8 mouse cellular contexts compared by ENCODE assay signal in the genomic region with DNA sequence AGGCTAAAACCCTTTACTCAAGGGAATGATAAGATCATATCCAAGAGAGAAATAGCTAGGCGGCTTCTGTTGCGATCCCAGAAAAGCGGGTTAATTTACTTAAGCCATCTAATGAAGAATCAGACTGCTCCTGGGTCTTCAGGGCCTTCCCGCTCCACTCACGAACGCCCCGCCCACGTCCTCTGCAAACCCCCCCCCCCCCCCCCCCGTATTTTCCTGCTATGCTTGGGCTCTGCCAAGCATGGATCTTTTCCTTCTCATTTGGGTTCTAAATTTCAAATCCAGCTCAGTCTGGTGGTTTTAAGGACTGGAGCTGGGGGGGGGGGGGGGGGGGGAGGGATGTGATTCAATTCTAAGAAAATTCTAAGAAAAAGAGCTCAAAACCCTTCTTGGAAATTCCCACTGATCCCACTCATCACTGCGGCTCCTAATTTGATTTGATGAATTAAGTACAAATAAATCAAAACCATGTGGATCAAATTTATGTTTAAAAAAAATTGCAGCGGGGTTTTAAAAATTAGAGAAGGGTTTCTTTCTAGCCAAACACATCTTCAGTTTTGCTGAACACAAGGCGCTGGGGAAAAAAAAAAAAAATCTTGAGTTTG.
DNase-seq lines count a peak whose midpoint lies in the region; ATAC-seq lines count a peak whose summit lies in the region.

No protein-coding gene starts in this region.

- WGBS in forebrain, embryonic 14.5 days = 48% methylated on average over 8 of the region's 12 CpGs
- WGBS in limb, embryonic 12.5 days = 12% methylated on average over 11 of the region's 12 CpGs

- no peaks in the 10 kb centered on the region for H3K27me3 ChIP-seq in forebrain, embryonic 14.5 days (replicated peaks; ENCODE audit: control insufficient read depth, insufficient read depth, low read length)
- H3K27me3 ChIP-seq in limb, embryonic 12.5 days = no peaks in the 10 kb centered on the region

- H3K36me3 ChIP-seq in forebrain, embryonic 14.5 days (ENCODE audit: control insufficient read depth, insufficient read depth, low read length) = no peaks in the 10 kb centered on the region
- no peaks in the 10 kb centered on the region for H3K36me3 ChIP-seq in limb, embryonic 12.5 days

- peak overlapping the region; percentile 36; the same call in 1 of the 2 replicates for H3K9ac ChIP-seq in forebrain, embryonic 14.5 days (ENCODE audit: low read length)
- H3K9ac ChIP-seq in limb, embryonic 12.5 days (replicated peaks) = peak overlapping the region; percentile 56; the same call in 1 of the 2 replicates

- peak; percentile 34 for DNase-seq in kidney, postnatal 10 days
- no peak for DNase-seq in kidney, adult 18-20 months
- peak; percentile 48 for DNase-seq in adipocyte (ENCODE audit: low spot score)
- DNase-seq in forebrain, embryonic 14.5 days (ENCODE audit: low spot score) = no peak
- DNase-seq in right cerebral cortex, adult 2 months (ENCODE audit: low spot score in 2 of 2) = no peak

- no peak overlapping the region for H3K4me3 ChIP-seq in forebrain, embryonic 14.5 days (ENCODE audit: low read depth, low read length)
- peak overlapping the region; percentile 13 for H3K4me3 ChIP-seq in limb, embryonic 12.5 days (replicated peaks)

- H3K4me1 ChIP-seq in forebrain, embryonic 14.5 days (ENCODE audit: control insufficient read depth, insufficient read depth, low read length) = peaks cover 15% of the 10 kb centered on the region; the same call in 1 of the 2 replicates
- peaks cover 63% of the 10 kb centered on the region for H3K4me1 ChIP-seq in limb, embryonic 12.5 days (replicated peaks)

- peak overlapping the region; percentile 70 for H3K27ac ChIP-seq in forebrain, embryonic 14.5 days (ENCODE audit: low read depth, low read length)
- H3K27ac ChIP-seq in limb, embryonic 12.5 days = peak overlapping the region; percentile 100

- ATAC-seq in forebrain, embryonic 14.5 days = peak; percentile 25; the same call in 1 of the 2 replicates
- ATAC-seq in limb, embryonic 12.5 days (ENCODE audit: insufficient number of reproducible peaks, insufficient read depth, low FRiP score, low TSS enrichment, low read depth) = no peak
- no peak for ATAC-seq in frontal cortex, adult (ENCODE audit: low TSS enrichment)
- ATAC-seq in inflammation-experienced regulatory T-cells, adult 6 months = no peak

- H3K4me2 ChIP-seq in forebrain, embryonic 14.5 days (ENCODE audit: low read length) = 0 out of 2 replicates have a peak overlapping the region, but pooled peaks have one; percentile 20
- H3K4me2 ChIP-seq in limb, embryonic 12.5 days = peak overlapping the region; percentile 51

- no peaks in the 10 kb centered on the region for H3K9me3 ChIP-seq in forebrain, embryonic 14.5 days (replicated peaks; ENCODE audit: control insufficient read depth, low read length)
- no peaks in the 10 kb centered on the region for H3K9me3 ChIP-seq in limb, embryonic 12.5 days

Comparison
In these comparisons a context has a peak if more than half of its experiments do, and no peak if none do; other contexts are left out.
1. DNase-seq: peak in kidney, postnatal 10 days (single experiment) and adipocyte (single experiment); none in kidney, adult 18-20 months (single experiment), forebrain, embryonic 14.5 days (single experiment) and right cerebral cortex, adult 2 months (0 of 2).